ENCODE assay signal across 15 mouse cellular contexts in genomic region chr4:152272006-152272405, GRCm38 (mm10). TPM values are rescaled to one million over a fixed set of nuclear protein-coding genes. Genes with fewer than 3 reads are reported as not detected.
A peak's percentile ranks its signal among the peaks of the same experiment; 100 is the strongest.
DNase-seq lines count a peak whose midpoint lies in the region; ATAC-seq and TF ChIP-seq lines count a peak whose summit lies in the region.
"Had no signal": no experiment of that assay in that cellular context is flagged by ENCODE, and none has a peak within 500 bp of the region (broad histone marks: within the 10 kb centered on the region; RNA-seq: fewer than 3 reads in every experiment).

No protein-coding gene starts in this region.

- H3K9ac ChIP-seq in forebrain, postnatal 0 days = no peak overlapping the region
- no peak overlapping the region for H3K9ac ChIP-seq in intestine, embryonic 14.5 days (ENCODE audit: low read length)
- no peak overlapping the region for H3K9ac ChIP-seq in intestine, postnatal 0 days (ENCODE audit: low read depth, low read length)
- H3K9ac ChIP-seq in intestine, embryonic 15.5 days = no peak overlapping the region
- H3K9ac ChIP-seq: forebrain, embryonic 13.5 days had no signal

- WGBS in forebrain, embryonic 10.5 days = 74% methylated on average over 7 of the region's 7 CpGs
- 82% methylated on average over 7 of the region's 7 CpGs for WGBS in forebrain, postnatal 0 days
- WGBS in intestine, embryonic 14.5 days = 57% methylated on average over 7 of the region's 7 CpGs
- WGBS in intestine, postnatal 0 days = 59% methylated on average over 7 of the region's 7 CpGs
- WGBS in intestine, embryonic 15.5 days = 61% methylated on average over 7 of the region's 7 CpGs

- no peak for TF ChIP-seq CTCF in forebrain, postnatal 0 days (IDR thresholded peaks at IDR 0.05; ENCODE audit: low read depth)
- no peak for TF ChIP-seq CTCF in intestine, postnatal 0 days (IDR thresholded peaks at IDR 0.05; ENCODE audit: low read depth)

- peaks cover 52% of the 10 kb centered on the region for H3K4me1 ChIP-seq in forebrain, embryonic 10.5 days
- no peaks in the 10 kb centered on the region for H3K4me1 ChIP-seq in forebrain, postnatal 0 days (ENCODE audit: insufficient read depth)
- H3K4me1 ChIP-seq in intestine, embryonic 14.5 days (replicated peaks; ENCODE audit: control insufficient read depth, insufficient read depth, low read length) = peaks cover 24% of the 10 kb centered on the region
- no peaks in the 10 kb centered on the region for H3K4me1 ChIP-seq in intestine, postnatal 0 days (replicated peaks; ENCODE audit: control insufficient read depth, insufficient read depth, low read length)
- H3K4me1 ChIP-seq in intestine, embryonic 15.5 days (replicated peaks) = peaks cover 40% of the 10 kb centered on the region

- H3K4me3 ChIP-seq in forebrain, embryonic 10.5 days = no peak overlapping the region
- no peak overlapping the region for H3K4me3 ChIP-seq in forebrain, postnatal 0 days (ENCODE audit: low read depth, low read length)
- H3K4me3 ChIP-seq in intestine, embryonic 14.5 days (ENCODE audit: low read depth, low read length) = no peak overlapping the region
- H3K4me3 ChIP-seq in intestine, postnatal 0 days (ENCODE audit: low read depth, low read length) = no peak overlapping the region
- no peak overlapping the region for H3K4me3 ChIP-seq in intestine, embryonic 15.5 days (replicated peaks)
- H3K4me3 ChIP-seq: forebrain, embryonic 13.5 days had no signal

- DNase-seq in forebrain, embryonic 10.5 days (ENCODE audit: extremely low spot score, low spot score) = no peak
- no peak for DNase-seq in forebrain, postnatal 0 days
- DNase-seq in intestine, embryonic 14.5 days (ENCODE audit: low spot score) = no peak
- DNase-seq in 3T3-L1 (ENCODE audit: low read depth, low spot score) = peak; percentile 67
- no peak for DNase-seq in adrenal gland, adult 2 months
- DNase-seq in urinary bladder, adult 2 months (ENCODE audit: low spot score) = no peak
- DNase-seq: layer of hippocampus, postnatal 36 days; right cerebral cortex, postnatal 25 days had no signal

- peaks cover 11% of the 10 kb centered on the region for H3K36me3 ChIP-seq in forebrain, embryonic 10.5 days (replicated peaks)
- H3K36me3 ChIP-seq in forebrain, postnatal 0 days (ENCODE audit: insufficient read depth) = peaks cover 4% of the 10 kb centered on the region; the same call in 1 of the 2 replicates
- H3K36me3 ChIP-seq in intestine, embryonic 14.5 days (ENCODE audit: control insufficient read depth, insufficient read depth, low read length) = no peaks in the 10 kb centered on the region
- no peaks in the 10 kb centered on the region; the same call in 1 of the 2 replicates for H3K36me3 ChIP-seq in intestine, postnatal 0 days (ENCODE audit: control insufficient read depth, insufficient read depth)
- no peaks in the 10 kb centered on the region for H3K36me3 ChIP-seq in intestine, embryonic 15.5 days

- H3K4me2 ChIP-seq in forebrain, postnatal 0 days (ENCODE audit: low read depth) = no peak overlapping the region
- no peak overlapping the region for H3K4me2 ChIP-seq in intestine, embryonic 14.5 days (ENCODE audit: low read length)
- H3K4me2 ChIP-seq in intestine, postnatal 0 days (replicated peaks; ENCODE audit: low read depth) = no peak overlapping the region
- no peak overlapping the region for H3K4me2 ChIP-seq in intestine, embryonic 15.5 days (replicated peaks)
- H3K4me2 ChIP-seq: forebrain, embryonic 13.5 days had no signal

- H3K9me3 ChIP-seq in forebrain, embryonic 10.5 days = no peaks in the 10 kb centered on the region
- H3K9me3 ChIP-seq in forebrain, postnatal 0 days (ENCODE audit: low read length) = no peaks in the 10 kb centered on the region
- H3K9me3 ChIP-seq in intestine, embryonic 14.5 days (ENCODE audit: control insufficient read depth, low read length) = no peaks in the 10 kb centered on the region
- no peaks in the 10 kb centered on the region for H3K9me3 ChIP-seq in intestine, postnatal 0 days (ENCODE audit: control insufficient read depth)
- no peaks in the 10 kb centered on the region for H3K9me3 ChIP-seq in intestine, embryonic 15.5 days
- H3K9me3 ChIP-seq: forebrain, embryonic 13.5 days had no signal

- H3K27ac ChIP-seq in forebrain, embryonic 10.5 days = peak overlapping the region; percentile 13; the same call in 1 of the 2 replicates
- H3K27ac ChIP-seq in forebrain, postnatal 0 days (ENCODE audit: low read depth, low read length) = no peak overlapping the region
- peak overlapping the region; percentile 67 for H3K27ac ChIP-seq in intestine, embryonic 14.5 days (ENCODE audit: low read depth)
- no peak overlapping the region for H3K27ac ChIP-seq in intestine, postnatal 0 days (ENCODE audit: low read depth, low read length)
- peak overlapping the region; percentile 80 for H3K27ac ChIP-seq in intestine, embryonic 15.5 days
- H3K27ac ChIP-seq: forebrain, embryonic 13.5 days had no signal

- peaks cover 58% of the 10 kb centered on the region for H3K27me3 ChIP-seq in forebrain, embryonic 10.5 days (ENCODE audit: poor library complexity, severe bottlenecking)
- peaks cover 5% of the 10 kb centered on the region; the same call in 1 of the 2 replicates for H3K27me3 ChIP-seq in forebrain, postnatal 0 days (ENCODE audit: insufficient read depth, low read length)
- peaks cover 12% of the 10 kb centered on the region for H3K27me3 ChIP-seq in intestine, embryonic 14.5 days (replicated peaks; ENCODE audit: control insufficient read depth, insufficient read depth, low read length)
- peaks cover 8% of the 10 kb centered on the region; the same call in 1 of the 2 replicates for H3K27me3 ChIP-seq in intestine, postnatal 0 days (replicated peaks; ENCODE audit: control insufficient read depth, insufficient read depth, low read length)
- H3K27me3 ChIP-seq in intestine, embryonic 15.5 days (replicated peaks) = peaks cover 16% of the 10 kb centered on the region

- no peak for ATAC-seq in forebrain, postnatal 0 days
- no peak for ATAC-seq in intestine, embryonic 14.5 days (replicated peaks; ENCODE audit: low FRiP score, low TSS enrichment, low read depth)
- ATAC-seq in intestine, postnatal 0 days = no peak
- no peak for ATAC-seq in intestine, embryonic 15.5 days
- ATAC-seq: forebrain, embryonic 13.5 days; midbrain, embryonic 16.5 days had no signal

RNA-seq across cellular contexts. Expression of gene Gpr153, which starts 2.0 kb away (rescaled TPM):
- 2.5 and 3.0 TPM in 2 replicates for polyA plus RNA-seq in forebrain, embryonic 10.5 days (2016; fragmentation: Nextera tagmentation; extraction: Ambion mirVana)
- 53.3 and 71.4 TPM in 2 replicates for total RNA-seq in forebrain, postnatal 0 days (2014; rRNA removed)
- polyA plus RNA-seq in forebrain, postnatal 0 days (2015; fragmentation: Nextera tagmentation; extraction: Ambion mirVana) = 8.2 and 11.4 TPM in 2 replicates
- polyA plus RNA-seq in intestine, embryonic 14.5 days (2014; fragmentation: Nextera tagmentation; extraction: Ambion mirVana) = 8.2 and 9.4 TPM in 2 replicates
- polyA plus RNA-seq in intestine, postnatal 0 days (2015; fragmentation: Nextera tagmentation; extraction: Ambion mirVana) = 2.9 and 3.1 TPM in 2 replicates
- polyA plus RNA-seq in intestine, embryonic 15.5 days (2015; fragmentation: Nextera tagmentation; extraction: Ambion mirVana) = 7.3 and 8.1 TPM in 2 replicates
- 1 to 10 TPM; 3.5 to 8.3 TPM for total RNA-seq in adrenal gland, adult 2 months (2021)
- polyA plus RNA-seq in adrenal gland, adult 2 months (2012; rRNA removed) = 16.6 and 22.4 TPM in 2 replicates
- polyA plus RNA-seq in urinary bladder, adult 2 months (2012; rRNA removed) = 31.3 and 39.2 TPM in 2 replicates

RNA-seq across cellular contexts. Expression of gene Hes3, which starts 19.5 kb away (rescaled TPM):
- 0.38 and 0.92 TPM in 2 replicates for polyA plus RNA-seq in forebrain, embryonic 10.5 days (2016; fragmentation: Nextera tagmentation; extraction: Ambion mirVana)
- total RNA-seq in forebrain, postnatal 0 days (2014; rRNA removed) = 0.57 TPM in 1 of 2 replicates, not detected in the other
- polyA plus RNA-seq in forebrain, postnatal 0 days (2015; fragmentation: Nextera tagmentation; extraction: Ambion mirVana) = 0.13 TPM in 1 of 2 replicates, not detected in the other
- polyA plus RNA-seq in intestine, embryonic 14.5 days (2014; fragmentation: Nextera tagmentation; extraction: Ambion mirVana) = not detected in 2 replicates
- polyA plus RNA-seq in intestine, postnatal 0 days (2015; fragmentation: Nextera tagmentation; extraction: Ambion mirVana) = not detected in 2 replicates
- not detected in 2 replicates for polyA plus RNA-seq in intestine, embryonic 15.5 days (2015; fragmentation: Nextera tagmentation; extraction: Ambion mirVana)
- not detected for total RNA-seq in adrenal gland, adult 2 months (2021)
- polyA plus RNA-seq in adrenal gland, adult 2 months (2012; rRNA removed) = 0.30 TPM in 1 of 2 replicates, not detected in the other
- polyA plus RNA-seq in urinary bladder, adult 2 months (2012; rRNA removed) = not detected in 2 replicates
- total RNA-seq: G1E; layer of hippocampus, postnatal 36 days had no signal
- polyA plus RNA-seq: forebrain, embryonic 13.5 days; G1E; gonadal fat pad, adult 2 months; liver, embryonic 16.5 days had no signal

RNA-seq across cellular contexts. Expression of gene Icmt, which starts 25.0 kb away (rescaled TPM):
- 23.3 and 26.1 TPM in 2 replicates for polyA plus RNA-seq in forebrain, embryonic 10.5 days (2016; fragmentation: Nextera tagmentation; extraction: Ambion mirVana)
- 24.4 and 28.5 TPM in 2 replicates for total RNA-seq in forebrain, postnatal 0 days (2014; rRNA removed)
- polyA plus RNA-seq in forebrain, postnatal 0 days (2015; fragmentation: Nextera tagmentation; extraction: Ambion mirVana) = 9.8 and 12.7 TPM in 2 replicates
- polyA plus RNA-seq in intestine, embryonic 14.5 days (2014; fragmentation: Nextera tagmentation; extraction: Ambion mirVana) = 22.0 and 25.8 TPM in 2 replicates
- polyA plus RNA-seq in intestine, postnatal 0 days (2015; fragmentation: Nextera tagmentation; extraction: Ambion mirVana) = 12.6 and 12.9 TPM in 2 replicates
- 17.3 and 17.6 TPM in 2 replicates for polyA plus RNA-seq in intestine, embryonic 15.5 days (2015; fragmentation: Nextera tagmentation; extraction: Ambion mirVana)
- total RNA-seq in adrenal gland, adult 2 months (2021) = 10 to 100 TPM; 34.6 to 49.1 TPM
- polyA plus RNA-seq in adrenal gland, adult 2 months (2012; rRNA removed) = 39.5 and 48.3 TPM in 2 replicates
- polyA plus RNA-seq in urinary bladder, adult 2 months (2012; rRNA removed) = 25.2 and 26.2 TPM in 2 replicates

RNA-seq across cellular contexts. Expression of gene Rnf207, which starts 46.8 kb away (rescaled TPM):
- 0.92 and 1.3 TPM in 2 replicates for polyA plus RNA-seq in forebrain, embryonic 10.5 days (2016; fragmentation: Nextera tagmentation; extraction: Ambion mirVana)
- total RNA-seq in forebrain, postnatal 0 days (2014; rRNA removed) = 2.6 and 4.4 TPM in 2 replicates
- polyA plus RNA-seq in forebrain, postnatal 0 days (2015; fragmentation: Nextera tagmentation; extraction: Ambion mirVana) = 2.7 and 4.2 TPM in 2 replicates
- polyA plus RNA-seq in intestine, embryonic 14.5 days (2014; fragmentation: Nextera tagmentation; extraction: Ambion mirVana) = 1.7 and 1.8 TPM in 2 replicates
- 0.69 and 0.70 TPM in 2 replicates for polyA plus RNA-seq in intestine, postnatal 0 days (2015; fragmentation: Nextera tagmentation; extraction: Ambion mirVana)
- polyA plus RNA-seq in intestine, embryonic 15.5 days (2015; fragmentation: Nextera tagmentation; extraction: Ambion mirVana) = 2.1 and 2.5 TPM in 2 replicates
- 1 to 10 TPM in 1 of 2 experiments, under 1 TPM in 1; 0.84 to 1.1 TPM for total RNA-seq in adrenal gland, adult 2 months (2021)
- 0.26 and 0.67 TPM in 2 replicates for polyA plus RNA-seq in adrenal gland, adult 2 months (2012; rRNA removed)
- 28.0 and 34.9 TPM in 2 replicates for polyA plus RNA-seq in urinary bladder, adult 2 months (2012; rRNA removed)
- polyA plus RNA-seq: G1E; liver, embryonic 16.5 days had no signal

RNA-seq across cellular contexts. Expression of gene Rpl22, which starts 53.5 kb away (rescaled TPM):
- polyA plus RNA-seq in forebrain, embryonic 10.5 days (2016; fragmentation: Nextera tagmentation; extraction: Ambion mirVana) = 363 and 368 TPM in 2 replicates
- 313 and 387 TPM in 2 replicates for total RNA-seq in forebrain, postnatal 0 days (2014; rRNA removed)
- polyA plus RNA-seq in forebrain, postnatal 0 days (2015; fragmentation: Nextera tagmentation; extraction: Ambion mirVana) = 176 and 212 TPM in 2 replicates
- polyA plus RNA-seq in intestine, embryonic 14.5 days (2014; fragmentation: Nextera tagmentation; extraction: Ambion mirVana) = 473 and 504 TPM in 2 replicates
- 281 and 296 TPM in 2 replicates for polyA plus RNA-seq in intestine, postnatal 0 days (2015; fragmentation: Nextera tagmentation; extraction: Ambion mirVana)
- 371 and 424 TPM in 2 replicates for polyA plus RNA-seq in intestine, embryonic 15.5 days (2015; fragmentation: Nextera tagmentation; extraction: Ambion mirVana)
- 100 to 1,000 TPM; 401 to 498 TPM for total RNA-seq in adrenal gland, adult 2 months (2021)
- polyA plus RNA-seq in adrenal gland, adult 2 months (2012; rRNA removed) = 12.3 and 12.5 TPM in 2 replicates
- polyA plus RNA-seq in urinary bladder, adult 2 months (2012; rRNA removed) = 727 and 877 TPM in 2 replicates

Comparison
In these comparisons a context has a peak if more than half of its experiments do, and no peak if none do; other contexts are left out.
1. H3K27ac ChIP-seq: peak in forebrain, embryonic 10.5 days (single experiment), intestine, embryonic 14.5 days (single experiment) and intestine, embryonic 15.5 days (single experiment); none in forebrain, postnatal 0 days (single experiment) and intestine, postnatal 0 days (single experiment).